Mouse (Mus musculus) kidney, adult 9 months (tissue): ENCODE measurements around the gene Emc3.

Experiments
- DNase-seq: peaks from one replicate; pipeline ENCODE4 v3.0.0; 2022

Emc3 gene

DNA sequence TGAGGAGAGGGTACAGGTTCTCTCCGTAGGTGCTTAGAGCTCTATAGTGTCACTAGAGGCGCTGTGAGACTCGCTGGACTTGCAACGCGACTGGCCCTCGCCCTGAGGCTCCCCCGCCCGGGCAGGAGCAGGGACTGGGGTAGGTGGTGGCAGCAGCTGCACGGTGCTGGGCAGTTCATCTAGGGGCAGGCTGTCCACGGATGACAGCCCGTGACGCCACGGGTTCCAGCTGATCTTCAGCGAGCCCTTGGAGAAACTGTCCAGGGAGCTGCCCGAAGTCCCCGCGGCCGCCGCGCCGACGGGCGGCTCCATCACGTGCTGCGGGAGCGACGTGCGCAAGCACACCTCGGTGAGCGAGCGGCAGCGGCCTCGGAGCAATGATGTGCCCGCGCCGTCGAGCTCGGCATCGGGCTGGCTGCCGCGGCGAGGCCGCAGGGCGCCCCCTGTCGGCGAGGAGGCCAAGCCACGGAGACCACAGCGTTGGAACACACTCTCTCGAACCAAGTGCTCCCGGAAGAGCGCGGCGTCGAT is 37.1 kb downstream of the Emc3 start:
- peak; percentile 80 for DNase-seq

DNA sequence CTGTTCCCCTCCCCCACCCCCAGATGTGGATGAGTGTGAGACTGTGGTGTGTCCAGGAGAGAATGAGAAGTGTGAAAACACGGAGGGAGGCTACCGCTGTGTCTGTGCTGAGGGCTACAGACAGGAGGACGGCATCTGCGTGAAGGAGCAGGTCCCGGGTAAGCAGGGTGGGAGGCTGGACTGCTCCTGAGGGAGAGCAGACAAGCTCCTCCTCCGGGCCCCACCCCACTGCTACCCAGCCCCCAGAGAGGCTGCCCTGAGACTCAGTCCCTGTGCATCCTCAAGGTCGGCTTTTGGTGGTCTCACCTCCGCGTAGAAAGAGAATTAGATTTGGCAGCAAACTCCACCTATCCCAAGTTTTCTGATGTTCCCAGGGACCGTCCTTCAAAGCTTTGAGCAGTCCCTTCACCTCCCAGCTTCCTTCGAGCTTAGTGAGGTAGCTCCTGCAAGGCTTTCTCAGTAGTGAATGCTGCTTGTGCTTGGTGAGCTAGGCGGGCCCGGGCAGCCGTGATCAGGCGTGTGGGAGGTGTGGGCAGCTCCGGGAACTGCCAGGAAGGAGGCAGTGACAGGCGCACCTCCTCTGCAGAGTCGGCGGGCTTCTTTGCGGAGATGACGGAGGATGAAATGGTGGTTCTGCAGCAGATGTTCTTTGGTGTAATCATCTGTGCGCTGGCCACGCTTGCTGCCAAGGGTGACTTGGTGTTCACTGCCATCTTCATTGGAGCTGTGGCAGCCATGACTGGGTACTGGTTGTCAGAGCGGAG is 39.2 kb downstream of the Emc3 start:
- DNase-seq: no peak

DNA sequence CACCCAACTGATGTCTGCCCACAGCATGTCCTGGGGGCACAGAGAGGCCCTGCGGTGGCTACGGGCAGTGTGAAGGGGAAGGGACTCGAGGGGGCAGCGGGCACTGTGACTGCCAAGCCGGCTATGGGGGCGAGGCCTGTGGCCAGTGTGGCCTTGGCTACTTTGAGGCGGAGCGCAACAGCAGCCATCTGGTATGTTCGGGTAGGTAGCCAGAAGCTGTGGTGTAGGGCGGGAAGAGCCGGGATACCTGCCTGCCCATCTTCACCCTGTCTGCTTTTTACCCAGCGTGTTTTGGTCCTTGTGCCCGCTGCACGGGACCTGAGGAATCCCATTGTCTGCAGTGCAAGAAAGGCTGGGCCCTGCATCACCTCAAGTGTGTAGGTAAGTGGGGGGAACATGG is 42.0 kb downstream of the Emc3 start:
- DNase-seq: no peak

DNA sequence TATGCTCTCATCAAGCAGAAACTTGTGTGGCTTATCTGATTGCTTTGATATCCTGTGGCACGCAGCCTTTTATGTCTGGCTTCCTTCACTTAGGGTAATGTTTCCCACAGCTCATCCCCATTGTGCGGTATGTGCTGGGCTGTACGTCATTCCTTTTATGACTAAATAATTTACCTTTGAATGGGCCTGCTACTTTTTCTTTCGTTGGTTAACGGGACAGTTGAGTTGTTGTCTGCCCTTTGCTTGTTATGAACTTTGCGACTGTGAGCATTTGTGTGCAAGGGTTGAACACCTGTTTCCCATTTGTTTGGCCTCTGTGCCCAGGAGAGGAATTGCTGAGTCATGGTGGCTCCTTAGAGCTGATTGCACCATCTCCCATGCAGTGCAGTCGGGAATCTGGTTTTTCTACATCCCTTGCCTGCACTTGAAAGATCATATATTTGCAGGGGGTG is 44.3 kb downstream of the Emc3 start:
- DNase-seq: peak; percentile 74

DNA sequence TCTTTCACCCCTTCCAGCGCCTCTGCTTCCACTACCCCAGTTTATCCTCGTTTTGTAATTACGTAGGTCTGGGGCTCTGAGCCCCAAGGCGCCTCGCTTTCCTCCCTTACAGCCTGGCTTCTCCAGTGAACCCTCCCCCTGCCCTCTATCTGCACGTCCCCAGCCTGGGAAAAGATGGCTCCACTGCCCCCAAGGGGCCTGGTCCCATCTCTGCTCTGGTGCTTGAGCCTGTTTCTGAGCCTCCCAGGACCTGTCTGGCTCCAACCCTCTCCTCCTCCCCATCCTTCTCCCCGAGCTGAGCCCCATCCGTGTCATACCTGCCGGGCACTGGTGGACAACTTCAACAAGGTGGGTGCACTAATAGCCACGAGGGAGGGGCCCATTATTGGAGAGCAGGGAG is 47.7 kb downstream of the Emc3 start:
- no peak for DNase-seq

DNA sequence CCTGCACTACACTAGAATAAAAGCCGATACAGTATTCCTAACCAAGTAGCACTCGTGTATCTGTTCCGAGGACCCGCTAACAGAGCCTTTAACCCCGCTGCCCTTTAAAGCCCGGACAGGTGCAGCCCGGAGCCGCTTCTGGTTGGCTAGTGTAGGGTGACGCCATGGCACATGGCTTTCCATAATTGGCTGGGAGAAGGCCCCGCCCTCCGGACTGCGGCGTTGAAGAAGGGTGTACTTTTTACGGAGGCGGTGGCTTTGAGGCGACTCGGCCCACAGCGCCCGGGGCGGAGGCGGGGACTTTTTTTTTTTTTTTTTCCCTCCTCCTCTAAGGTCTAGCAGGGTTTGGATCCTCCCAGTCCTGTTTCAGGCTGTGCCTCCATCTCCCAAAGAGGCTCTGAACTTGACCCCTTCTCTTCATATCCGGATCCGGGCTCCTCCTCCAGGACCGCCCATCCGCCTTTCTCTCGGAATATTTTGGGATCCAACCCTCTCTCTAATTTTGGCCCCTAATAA is 48.3 kb downstream of the Emc3 start, which contains the start of gene Creld1:
Gene Creld1 (plus strand): TSS at position 198 of the 516 bp plus-strand sequence.
- DNase-seq: peak; percentile 98

DNA sequence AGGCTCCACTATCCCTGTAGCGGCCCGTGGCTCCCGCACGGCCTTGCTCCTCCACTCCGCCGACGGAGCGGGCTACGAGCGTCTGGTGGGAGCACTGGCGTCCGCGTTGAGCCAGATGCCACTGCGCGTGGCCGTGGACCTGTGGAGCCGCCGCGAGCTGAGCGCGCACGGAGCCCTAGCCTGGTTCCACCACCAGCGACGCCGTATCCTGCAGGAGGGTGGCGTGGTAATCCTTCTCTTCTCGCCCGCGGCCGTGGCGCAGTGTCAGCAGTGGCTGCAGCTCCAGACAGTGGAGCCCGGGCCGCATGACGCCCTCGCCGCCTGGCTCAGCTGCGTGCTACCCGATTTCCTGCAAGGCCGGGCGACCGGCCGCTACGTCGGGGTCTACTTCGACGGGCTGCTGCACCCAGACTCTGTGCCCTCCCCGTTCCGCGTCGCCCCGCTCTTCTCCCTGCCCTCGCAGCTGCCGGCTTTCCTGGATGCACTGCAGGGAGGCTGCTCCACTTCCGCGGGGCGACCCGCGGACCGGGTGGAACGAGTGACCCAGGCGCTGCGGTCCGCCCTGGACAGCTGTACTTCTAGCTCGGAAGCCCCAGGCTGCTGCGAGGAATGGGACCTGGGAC is 48.9 kb downstream of the Emc3 start:
- DNase-seq: no peak

DNA sequence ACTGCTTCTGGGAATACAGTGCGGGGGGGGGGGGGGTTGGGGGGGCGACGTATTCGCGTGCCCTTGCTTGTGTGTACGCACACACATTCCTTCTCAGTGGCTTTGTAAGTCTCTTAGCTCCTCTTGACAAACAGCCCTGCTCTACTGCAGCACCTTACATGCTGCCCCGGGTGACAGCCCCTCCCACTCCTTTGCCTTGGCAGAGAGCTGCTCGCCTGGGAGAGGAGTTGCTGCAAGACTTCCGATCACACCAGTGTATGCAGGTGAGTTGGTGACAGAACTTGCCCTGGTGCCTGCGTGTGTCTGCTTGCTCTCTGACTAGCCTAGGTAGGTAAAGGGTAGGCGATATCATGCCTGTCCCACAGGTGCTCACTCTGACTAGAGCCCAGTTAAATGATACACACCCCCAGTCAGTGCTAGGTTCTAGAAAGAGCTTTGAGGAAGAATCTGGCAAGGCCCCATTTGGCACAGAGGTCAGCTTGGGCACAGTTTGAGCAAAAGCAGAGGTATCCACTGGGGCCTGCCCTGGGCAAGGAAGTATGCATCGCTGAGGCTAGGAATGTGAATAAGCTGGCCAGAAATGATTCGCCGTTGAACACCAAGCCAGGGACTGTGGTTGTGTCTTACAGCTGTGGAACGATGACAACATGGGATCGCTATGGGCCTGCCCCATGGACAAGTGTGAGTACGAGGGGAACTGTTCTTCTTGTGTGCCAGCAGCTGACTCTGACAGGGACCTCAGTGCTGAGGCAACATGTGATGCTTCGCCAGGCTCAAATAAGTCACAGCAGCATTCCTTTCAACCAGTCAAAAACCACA is 50.7 kb downstream of the Emc3 start:
- DNase-seq: peak; percentile 64

DNA sequence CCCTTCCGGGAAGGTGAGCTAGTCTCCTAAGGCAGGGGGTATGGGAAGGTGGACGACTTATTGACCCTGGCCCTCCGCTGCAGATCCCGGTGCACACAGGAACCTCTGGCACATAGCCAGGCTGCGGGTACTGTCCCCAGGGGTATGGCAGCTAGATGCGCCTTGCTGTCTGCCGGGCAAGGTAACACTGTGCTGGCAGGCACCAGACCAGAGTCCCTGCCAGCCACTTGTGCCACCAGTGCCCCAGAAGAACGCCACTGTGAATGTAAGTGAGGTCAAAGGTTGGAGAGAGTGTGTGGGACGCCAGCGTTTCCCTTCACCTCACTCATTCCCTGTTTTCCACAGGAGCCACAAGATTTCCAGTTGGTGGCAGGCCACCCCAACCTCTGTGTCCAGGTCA is 52.5 kb downstream of the Emc3 start:
- DNase-seq: no peak

DNA sequence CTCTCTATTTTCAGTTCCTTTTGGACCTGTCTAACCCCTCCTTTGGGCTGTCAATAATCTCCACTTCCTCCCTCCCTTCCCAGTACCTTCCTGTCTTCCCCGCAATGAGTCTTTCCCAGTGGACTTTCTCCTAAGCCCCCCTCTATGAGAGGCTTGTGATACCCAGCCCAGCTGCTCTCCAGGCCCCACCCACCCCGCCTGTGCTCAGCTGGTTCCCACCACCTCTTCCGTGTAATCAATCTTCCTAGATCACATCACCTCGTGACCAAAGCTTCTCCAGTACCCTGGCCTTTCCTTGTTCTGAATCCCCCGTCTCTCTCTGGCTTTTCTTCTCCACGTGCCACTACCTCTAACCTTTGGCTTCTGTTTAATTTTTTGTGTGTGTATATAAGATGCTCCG is 54.1 kb downstream of the Emc3 start:
- no peak for DNase-seq

DNA sequence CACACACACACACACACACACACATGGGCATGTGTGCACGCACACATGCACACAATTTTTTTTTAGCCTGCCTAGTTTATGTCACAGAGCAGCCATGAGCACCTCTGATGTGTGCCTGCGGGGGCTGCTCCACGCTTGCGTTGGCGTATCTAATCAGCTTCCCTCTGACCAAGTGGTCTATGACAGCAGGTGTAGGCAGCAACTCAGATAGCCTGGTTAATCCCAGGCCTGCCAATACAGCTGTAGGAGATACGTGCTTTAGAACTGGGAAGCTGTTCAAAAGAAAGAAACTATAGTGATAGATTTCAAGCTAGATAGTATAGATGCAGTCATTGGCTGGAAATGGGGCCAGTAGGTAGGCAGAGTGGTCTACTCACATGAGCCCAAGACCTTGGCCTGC is 57.7 kb downstream of the Emc3 start:
- DNase-seq: no peak

DNA sequence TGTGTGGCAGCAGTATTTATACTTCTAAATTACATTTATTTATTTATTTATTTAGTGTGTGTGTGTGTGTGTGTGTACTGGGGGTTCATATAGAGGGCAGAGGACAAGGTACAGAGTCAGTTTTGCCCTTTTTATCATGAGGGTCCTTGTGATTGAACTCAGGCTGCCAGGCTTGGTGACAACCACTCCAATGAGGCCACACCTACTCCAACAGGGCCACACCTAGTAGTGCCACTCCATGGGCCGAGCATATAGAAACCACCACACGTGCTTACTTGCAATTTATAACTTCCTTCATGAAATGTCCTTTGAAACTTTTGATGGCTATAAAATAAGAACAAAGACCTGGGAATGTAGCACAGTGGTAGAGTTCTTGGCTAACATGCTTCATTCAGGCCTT is 58.2 kb downstream of the Emc3 start:
- no peak for DNase-seq

DNA sequence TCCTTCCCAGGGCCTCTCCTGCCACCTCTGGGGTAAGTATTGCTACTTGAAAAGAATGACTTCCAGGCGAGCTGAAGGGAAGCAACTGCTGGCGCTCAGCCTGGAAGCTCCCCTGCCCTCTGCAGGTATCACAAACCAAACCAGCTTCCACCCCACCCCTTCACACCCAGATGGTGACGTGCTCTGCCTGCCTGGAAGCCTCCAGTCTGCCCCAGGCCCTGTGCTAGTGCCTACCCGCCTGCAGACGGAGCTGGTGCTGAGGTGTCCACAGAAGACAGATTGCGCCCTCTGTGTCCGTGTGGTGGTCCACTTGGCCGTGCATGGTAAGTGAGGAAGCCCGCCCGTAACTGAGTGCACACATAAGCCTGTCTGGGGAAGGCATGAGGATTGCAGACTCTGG is 59.4 kb downstream of the Emc3 start:
- DNase-seq: no peak

DNA sequence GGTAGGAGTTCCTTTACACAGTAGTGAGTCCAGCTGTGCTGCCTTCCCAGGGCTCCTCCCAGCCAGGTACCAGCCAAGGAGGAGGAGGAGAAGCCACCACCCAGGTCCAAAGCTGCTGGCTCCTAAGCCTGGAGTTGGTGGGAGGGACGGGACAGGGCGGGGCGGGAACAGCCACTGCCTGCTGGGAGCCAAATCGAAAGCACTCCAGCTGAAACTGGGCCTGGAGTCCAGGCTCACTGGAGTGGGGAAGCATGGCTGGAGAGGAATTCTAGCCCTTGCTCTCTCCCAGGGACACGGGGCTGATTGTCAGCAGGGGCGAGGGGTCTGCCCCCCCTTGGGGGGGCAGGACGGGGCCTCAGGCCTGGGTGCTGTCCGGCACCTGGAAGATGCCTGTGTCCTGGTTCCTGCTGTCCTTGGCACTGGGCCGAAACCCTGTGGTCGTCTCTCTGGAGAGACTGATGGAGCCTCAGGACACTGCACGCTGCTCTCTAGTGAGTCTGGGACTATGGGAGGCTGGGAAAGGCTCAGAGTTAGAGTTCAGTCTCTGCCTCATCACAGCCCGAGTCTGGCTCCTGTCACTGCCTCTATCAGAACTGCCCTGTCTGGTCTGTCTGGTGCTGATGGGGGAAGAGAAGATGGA is 60.0 kb downstream of the Emc3 start, which contains the start of gene Il17rc:
Gene Il17rc (plus strand): TSS at position 131 of the 640 bp plus-strand sequence.
- DNase-seq: peak; percentile 81

DNA sequence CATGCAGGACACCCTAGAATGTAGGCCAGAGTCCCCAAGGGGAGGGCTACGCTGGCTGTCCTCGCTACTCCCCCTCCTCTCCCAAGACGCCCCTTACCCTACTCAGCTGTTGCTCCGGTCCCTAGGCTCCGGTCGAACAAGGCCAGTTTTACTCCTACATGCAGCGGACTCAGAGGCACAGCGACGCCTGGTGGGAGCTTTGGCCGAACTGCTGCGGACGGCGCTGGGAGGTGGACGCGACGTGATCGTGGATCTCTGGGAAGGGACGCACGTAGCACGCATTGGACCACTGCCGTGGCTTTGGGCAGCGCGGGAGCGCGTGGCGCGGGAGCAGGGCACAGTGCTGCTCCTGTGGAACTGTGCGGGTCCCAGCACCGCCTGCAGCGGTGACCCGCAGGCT is 62.0 kb downstream of the Emc3 start:
- peak; percentile 81 for DNase-seq

DNA sequence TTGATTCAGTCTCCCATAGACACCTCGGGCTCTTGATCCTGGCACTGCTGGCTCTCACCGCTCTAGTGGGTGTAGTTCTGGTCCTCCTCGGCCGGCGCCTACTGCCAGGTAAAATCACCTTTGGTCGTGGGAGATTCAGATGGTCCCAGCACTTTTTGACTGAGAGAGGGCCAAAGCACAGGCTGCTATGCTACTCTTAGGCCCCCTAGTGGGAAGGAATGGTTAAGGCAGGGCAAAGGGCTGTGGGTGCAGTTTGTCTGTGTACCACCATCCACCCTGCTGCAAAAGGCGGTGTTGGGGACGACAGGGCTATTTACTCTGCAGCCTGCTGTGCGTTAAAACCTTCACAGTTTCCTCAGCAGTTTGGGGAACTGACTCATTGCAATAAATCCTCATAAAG is 62.4 kb downstream of the Emc3 start:
- peak; percentile 90 for DNase-seq

DNA sequence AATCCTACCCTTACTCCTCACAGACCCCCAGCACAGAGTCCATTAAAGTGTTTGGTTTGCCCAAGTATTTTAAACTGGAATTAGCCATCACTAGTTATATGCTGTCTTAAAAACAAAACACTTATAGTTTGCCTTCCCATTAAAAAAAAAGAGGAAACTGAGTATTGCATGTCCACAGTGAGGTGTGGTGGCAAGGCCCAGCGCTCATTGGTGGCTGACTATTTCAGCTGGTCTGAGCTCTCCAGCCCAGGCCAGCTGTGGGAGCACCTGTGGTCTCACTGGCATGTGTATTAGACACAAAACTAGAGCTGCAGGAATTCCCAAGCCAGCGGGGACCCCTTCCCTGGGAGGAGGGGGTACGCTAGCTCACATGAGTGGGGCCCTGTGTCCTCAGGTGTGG is 62.9 kb downstream of the Emc3 start:
- DNase-seq: no peak

DNA sequence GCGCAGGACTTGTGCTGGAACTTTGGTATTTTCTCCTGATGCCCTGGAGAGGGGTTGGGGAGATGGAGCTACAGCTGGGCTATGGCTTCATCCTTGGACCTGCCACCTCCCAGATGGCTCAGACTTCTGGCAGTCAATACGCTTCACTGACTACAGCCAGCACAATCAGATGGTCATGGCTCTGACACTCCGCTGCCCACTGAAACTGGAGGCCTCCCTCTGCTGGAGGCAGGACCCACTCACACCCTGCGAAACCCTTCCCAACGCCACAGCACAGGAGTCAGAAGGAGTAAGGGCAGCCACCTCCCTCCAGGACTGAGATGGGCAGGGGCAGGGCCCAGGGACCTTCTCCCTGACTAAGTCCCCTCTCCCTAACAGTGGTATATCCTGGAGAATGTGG is 65.8 kb downstream of the Emc3 start:
- no peak for DNase-seq
